Comparison of ENCODE assay signal across 10 mouse cellular contexts in genomic region chr2:162914519-162914918, GRCm38 (mm10). TPM values are rescaled to one million over a fixed set of nuclear protein-coding genes. Genes with fewer than 3 reads are reported as not detected.
DNase-seq lines count a peak whose midpoint lies in the region; ATAC-seq and TF ChIP-seq lines count a peak whose summit lies in the region.
"Had no signal": no experiment of that assay in that cellular context is flagged by ENCODE, and none has a peak within 500 bp of the region (broad histone marks: within the 10 kb centered on the region; RNA-seq: fewer than 3 reads in every experiment).

No protein-coding gene starts in this region.

- TF ChIP-seq POLR2A in brain, embryonic 14.5 days (IDR thresholded peaks at IDR 0.05; ENCODE audit: borderline replicate concordance, extremely low read depth, insufficient read depth, insufficient read length, poor library complexity, severe bottlenecking) = no peak

- DNase-seq in embryonic facial prominence, embryonic 11.5 days (ENCODE audit: low spot score) = peak; percentile 46
- no peak for DNase-seq in embryonic facial prominence, embryonic 10.5 days (ENCODE audit: low spot score)
- peak; percentile 50 for DNase-seq in kidney, postnatal 0 days (ENCODE audit: low spot score)
- DNase-seq in kidney, adult 11 months = no peak
- peak; percentile 55 for DNase-seq in 3T3-L1 (ENCODE audit: low read depth, low spot score)
- peak; percentile 62 for DNase-seq in brain, embryonic 14.5 days (ENCODE audit: low read depth)
- DNase-seq in adrenal gland, postnatal 14 days = no peak
- no peak for DNase-seq in lung, postnatal 36 days
- DNase-seq: adrenal gland, adult 2 months had no signal

- WGBS in embryonic facial prominence, embryonic 11.5 days = 68% methylated on average over 2 of the region's 2 CpGs
- WGBS in embryonic facial prominence, embryonic 10.5 days = 63% methylated on average over 2 of the region's 2 CpGs
- 49% methylated on average over 2 of the region's 2 CpGs for WGBS in kidney, postnatal 0 days

- H3K36me3 ChIP-seq in embryonic facial prominence, embryonic 11.5 days (replicated peaks; ENCODE audit: control insufficient read depth, insufficient read depth, low read depth, low read length) = no peaks in the 10 kb centered on the region
- no peaks in the 10 kb centered on the region for H3K36me3 ChIP-seq in embryonic facial prominence, embryonic 10.5 days (replicated peaks)
- no peaks in the 10 kb centered on the region for H3K36me3 ChIP-seq in kidney, postnatal 0 days (ENCODE audit: insufficient read depth, low read length)
- H3K36me3 ChIP-seq: embryonic facial prominence, embryonic 15.5 days had no signal

- no peak for ATAC-seq in embryonic facial prominence, embryonic 11.5 days (replicated peaks; ENCODE audit: insufficient number of reproducible peaks, low FRiP score, low TSS enrichment, low read depth)
- ATAC-seq in kidney, postnatal 0 days (replicated peaks; ENCODE audit: low FRiP score, low read depth) = no peak

- no peak overlapping the region for H3K9ac ChIP-seq in embryonic facial prominence, embryonic 11.5 days (replicated peaks; ENCODE audit: low read length)
- no peak overlapping the region for H3K9ac ChIP-seq in kidney, postnatal 0 days (ENCODE audit: low read depth, low read length)
- H3K9ac ChIP-seq: embryonic facial prominence, embryonic 15.5 days had no signal

- H3K9me3 ChIP-seq in embryonic facial prominence, embryonic 11.5 days (replicated peaks; ENCODE audit: control insufficient read depth, low read length) = no peaks in the 10 kb centered on the region
- H3K9me3 ChIP-seq in embryonic facial prominence, embryonic 10.5 days = no peaks in the 10 kb centered on the region
- no peaks in the 10 kb centered on the region for H3K9me3 ChIP-seq in kidney, postnatal 0 days (replicated peaks; ENCODE audit: low read length)
- H3K9me3 ChIP-seq: embryonic facial prominence, embryonic 15.5 days had no signal

- peak; percentile 71 for TF ChIP-seq CTCF in kidney, postnatal 0 days (IDR thresholded peaks at IDR 0.05; ENCODE audit: low read depth)
- TF ChIP-seq CTCF in brain, embryonic 14.5 days (IDR thresholded peaks at IDR 0.05; ENCODE audit: borderline replicate concordance, extremely low read depth, insufficient read depth, insufficient read length) = peak; percentile 59; the same call in 1 of the 2 replicates

- H3K4me3 ChIP-seq in embryonic facial prominence, embryonic 11.5 days (ENCODE audit: low read depth, low read length) = no peak overlapping the region
- no peak overlapping the region for H3K4me3 ChIP-seq in embryonic facial prominence, embryonic 10.5 days
- no peak overlapping the region for H3K4me3 ChIP-seq in kidney, postnatal 0 days (replicated peaks; ENCODE audit: low read depth, low read length)
- H3K4me3 ChIP-seq: embryonic facial prominence, embryonic 15.5 days had no signal

- H3K27me3 ChIP-seq in embryonic facial prominence, embryonic 11.5 days (ENCODE audit: control insufficient read depth, insufficient read depth, low read length) = no peaks in the 10 kb centered on the region
- H3K27me3 ChIP-seq in embryonic facial prominence, embryonic 10.5 days (replicated peaks; ENCODE audit: low read depth, poor library complexity, severe bottlenecking) = no peaks in the 10 kb centered on the region
- no peaks in the 10 kb centered on the region for H3K27me3 ChIP-seq in kidney, postnatal 0 days (ENCODE audit: insufficient read depth, low read length)
- H3K27me3 ChIP-seq: embryonic facial prominence, embryonic 15.5 days had no signal

- H3K4me2 ChIP-seq in embryonic facial prominence, embryonic 11.5 days (ENCODE audit: low read depth, low read length) = no peak overlapping the region
- no peak overlapping the region for H3K4me2 ChIP-seq in kidney, postnatal 0 days (ENCODE audit: low read length)
- H3K4me2 ChIP-seq: embryonic facial prominence, embryonic 15.5 days had no signal

- H3K27ac ChIP-seq in embryonic facial prominence, embryonic 11.5 days (replicated peaks; ENCODE audit: low read depth, low read length) = no peak overlapping the region
- H3K27ac ChIP-seq in embryonic facial prominence, embryonic 10.5 days (replicated peaks) = no peak overlapping the region
- no peak overlapping the region for H3K27ac ChIP-seq in kidney, postnatal 0 days
- H3K27ac ChIP-seq: embryonic facial prominence, embryonic 15.5 days had no signal

- H3K4me1 ChIP-seq in embryonic facial prominence, embryonic 11.5 days (ENCODE audit: control insufficient read depth, insufficient read depth, low read length) = no peaks in the 10 kb centered on the region
- H3K4me1 ChIP-seq in embryonic facial prominence, embryonic 10.5 days = no peaks in the 10 kb centered on the region
- H3K4me1 ChIP-seq in kidney, postnatal 0 days (replicated peaks; ENCODE audit: insufficient read depth, low read length) = no peaks in the 10 kb centered on the region
- H3K4me1 ChIP-seq: embryonic facial prominence, embryonic 15.5 days had no signal

RNA-seq across cellular contexts. Expression of gene Srsf6, which starts 16.8 kb away (rescaled TPM):
- polyA plus RNA-seq in embryonic facial prominence, embryonic 11.5 days (2014; fragmentation: Nextera tagmentation; extraction: Ambion mirVana) = 301 and 327 TPM in 2 replicates
- 279 and 285 TPM in 2 replicates for polyA plus RNA-seq in embryonic facial prominence, embryonic 10.5 days (2016; fragmentation: Nextera tagmentation; extraction: Ambion mirVana)
- polyA plus RNA-seq in kidney, postnatal 0 days (2015; fragmentation: Nextera tagmentation; extraction: Ambion mirVana) = 146 and 152 TPM in 2 replicates
- polyA plus RNA-seq in brain, embryonic 14.5 days (2012; rRNA removed) = 311 and 398 TPM in 2 replicates
- total RNA-seq in adrenal gland, postnatal 14 days (2021) = 181 and 186 TPM in 2 replicates

RNA-seq across cellular contexts. Expression of gene L3mbtl1, which starts 28.8 kb away (rescaled TPM):
- polyA plus RNA-seq in embryonic facial prominence, embryonic 11.5 days (2014; fragmentation: Nextera tagmentation; extraction: Ambion mirVana) = 0.06 and 0.15 TPM in 2 replicates
- 0.06 and 0.19 TPM in 2 replicates for polyA plus RNA-seq in embryonic facial prominence, embryonic 10.5 days (2016; fragmentation: Nextera tagmentation; extraction: Ambion mirVana)
- 0.09 and 0.12 TPM in 2 replicates for polyA plus RNA-seq in kidney, postnatal 0 days (2015; fragmentation: Nextera tagmentation; extraction: Ambion mirVana)
- 3.6 and 5.2 TPM in 2 replicates for polyA plus RNA-seq in brain, embryonic 14.5 days (2012; rRNA removed)
- 0.34 and 0.74 TPM in 2 replicates for total RNA-seq in adrenal gland, postnatal 14 days (2021)

Comparison
In these comparisons a context has a peak if more than half of its experiments do, and no peak if none do; other contexts are left out.
1. DNase-seq: peak in embryonic facial prominence, embryonic 11.5 days (single experiment), kidney, postnatal 0 days (single experiment), 3T3-L1 (single experiment) and brain, embryonic 14.5 days (single experiment); none in embryonic facial prominence, embryonic 10.5 days (single experiment), kidney, adult 11 months (single experiment), adrenal gland, postnatal 14 days (single experiment) and lung, postnatal 36 days (single experiment).